Mouse (Mus musculus) small intestine, adult 2 months (tissue): Measurements from ENCODE around the gene Kifc1. TPM values are rescaled to one million over a fixed set of nuclear protein-coding genes. Genes with fewer than 3 reads are reported as not detected.

ENCODE experiments used
- H3K27ac ChIP-seq: fragments of 200-500 bp; 2 replicates; pipeline ENCODE4 v1.5.1; 2012; ENCODE audit warnings: low read depth, low read length, control low read depth, inconsistent platforms; ENCODE audit not compliant: insufficient read depth
- H3K27me3 ChIP-seq: fragments of 200-500 bp; 2 replicates; pipeline ENCODE4 v1.6.1; 2012; ENCODE audit warnings: mild to moderate bottlenecking, moderate library complexity, low read length, inconsistent platforms; ENCODE audit not compliant: control insufficient read depth, insufficient read depth
- H3K36me3 ChIP-seq: fragments of 200-500 bp; 2 replicates; pipeline ENCODE4 v1.6.1; 2012; ENCODE audit warnings: mild to moderate bottlenecking, low read length, control low read depth, inconsistent platforms; ENCODE audit not compliant: control insufficient read depth, insufficient read depth
- H3K4me1 ChIP-seq: fragments of 200-500 bp; 2 replicates; pipeline ENCODE4 v1.6.1; 2012; ENCODE audit warnings: low read length, inconsistent platforms, mixed read lengths; ENCODE audit not compliant: control insufficient read depth, insufficient read depth, insufficient read length
- H3K4me3 ChIP-seq: fragments of 200-500 bp; 2 replicates; pipeline ENCODE4 v1.5.1; 2012; ENCODE audit warnings: low read depth, mild to moderate bottlenecking, control low read depth, inconsistent platforms, low read length, moderate library complexity
- CTCF ChIP-seq: fragments of 200-500 bp; IDR thresholded peaks from 2 replicates; pipeline ENCODE4 v1.5.1; 2012; ENCODE audit warnings: low read depth, mild to moderate bottlenecking, control low read depth, inconsistent platforms, low read length, moderate library complexity, mixed read lengths; ENCODE audit not compliant: insufficient replicate concordance, insufficient read length; ENCODE audit errors: extremely low read depth
- POLR2A ChIP-seq: fragments of 200-500 bp; IDR thresholded peaks from 2 replicates; pipeline ENCODE4 v1.6.1; 2012; ENCODE audit warnings: low read depth, mild to moderate bottlenecking, control low read depth, inconsistent platforms, low read length, moderate library complexity
- WGBS: fragments of 180-500 bp; shearing (Covaris S2); methylation state at CpG from one replicate; pipeline ENCODE4 v1.1.7; 2018; 5-methylcytosine and 5-hydroxymethylcytosine counted together
- polyA plus RNA-seq: library from polyadenylated mRNA; depleted of rRNA; stranded (reverse); fragments of >200 nt; gene quantifications from 2 replicates; pipeline ENCODE4 v1.2.3, GENCODE M21; 2012

Gene Kifc1
- polyA plus RNA-seq, 1 experiment = 7.5 TPM

GRCm38 (mm10) chr17:33913264-33913663 lies 22.8 kb upstream of the Kifc1 start:
- TF ChIP-seq CTCF = no peak
- H3K36me3 ChIP-seq = peaks cover 40% of the 10 kb centered on the region
- WGBS = 88% methylated on average over 10 of the region's 10 CpGs
- no peaks in the 10 kb centered on the region for H3K27me3 ChIP-seq
- H3K4me3 ChIP-seq = no peak overlapping the region
- peaks cover 17% of the 10 kb centered on the region for H3K4me1 ChIP-seq
- no peak overlapping the region for H3K27ac ChIP-seq

GRCm38 (mm10) chr17:33911813-33912414 lies 21.5 kb upstream of the Kifc1 start:
- H3K27ac ChIP-seq = no peak overlapping the region
- TF ChIP-seq CTCF (no peak), POLR2A (no peak)
- peaks cover 35% of the 10 kb centered on the region for H3K36me3 ChIP-seq
- WGBS = 89% methylated on average over 28 of the region's 28 CpGs
- H3K4me3 ChIP-seq = no peak overlapping the region
- no peaks in the 10 kb centered on the region for H3K27me3 ChIP-seq
- peaks cover 13% of the 10 kb centered on the region for H3K4me1 ChIP-seq

- H3K36me3 ChIP-seq = peaks cover 35% of the 10 kb centered on the region
- H3K4me1 ChIP-seq = peaks cover 10% of the 10 kb centered on the region
- TF ChIP-seq CTCF (peak; percentile 14; the same call in 1 of the 2 replicates), POLR2A (no peak)
- WGBS = 92% methylated on average over 31 of the region's 31 CpGs
- no peaks in the 10 kb centered on the region for H3K27me3 ChIP-seq
- H3K27ac ChIP-seq = no peak overlapping the region
- no peak overlapping the region for H3K4me3 ChIP-seq
Observed at GRCm38 (mm10) chr17:33911052-33911812, 20.8 kb upstream of the Kifc1 start.

- H3K27me3 ChIP-seq = no peaks in the 10 kb centered on the region
- H3K4me1 ChIP-seq = peaks cover 10% of the 10 kb centered on the region
- peak overlapping the region; percentile 85 for H3K4me3 ChIP-seq
- H3K36me3 ChIP-seq = peaks cover 35% of the 10 kb centered on the region
- no peak for TF ChIP-seq CTCF
- no peak for TF ChIP-seq POLR2A
- H3K27ac ChIP-seq = peak overlapping the region; percentile 97
- WGBS = 33% methylated on average over 11 of the region's 11 CpGs
Observed at GRCm38 (mm10) chr17:33910346-33911051, 20.0 kb upstream of the Kifc1 start.

GRCm38 (mm10) chr17:33909869-33910250 lies 19.4 kb upstream of the Kifc1 start:
- under 1% methylated on average over 14 of the region's 14 CpGs for WGBS
- H3K4me1 ChIP-seq = peaks cover 8% of the 10 kb centered on the region
- H3K27ac ChIP-seq = peak overlapping the region; percentile 97
- no peaks in the 10 kb centered on the region for H3K27me3 ChIP-seq
- peaks cover 33% of the 10 kb centered on the region for H3K36me3 ChIP-seq
- H3K4me3 ChIP-seq = peak overlapping the region; percentile 85
- TF ChIP-seq CTCF = no peak
- peak; percentile 43; the same call in 1 of the 2 replicates for TF ChIP-seq POLR2A

GRCm38 (mm10) chr17:33909077-33909868 lies 18.8 kb upstream of the Kifc1 start, which contains the start of gene Daxx:
TSS of gene Daxx (plus strand) at chr17:33909414.
- WGBS = 1% methylated on average over 68 of the region's 68 CpGs

More at GRCm38 (mm10) chr17:33909077-33909868, 18.8 kb upstream of the Kifc1 start, which contains the start of gene Daxx:
- TF ChIP-seq CTCF = no peak
- peak; percentile 41; the same call in 1 of the 2 replicates for TF ChIP-seq POLR2A
- Histone ChIP-seq H3K27me3 (no peaks in the 10 kb centered on the region), H3K4me3 (peak within 1 kb of the TSS; percentile 85), H3K36me3 (peaks cover 29% of the 10 kb centered on the region), H3K4me1 (peaks cover 8% of the 10 kb centered on the region), H3K27ac (peak within 1 kb of the TSS; percentile 97)
